Mouse (Mus musculus) ovary, adult 18-20 months (tissue): ENCODE measurements at regions not wholly inside any gene's neighbourhood (a gene's known extent, or its start where the extent isn't known, plus 50 kb on each side); places are given as distances from the start of the nearest gene placed in this dataset.

ENCODE experiments used
- DNase-seq: peaks from one replicate; pipeline ENCODE4 v3.0.0; 2022; ENCODE audit warnings: low spot score, mixed read lengths

DNA sequence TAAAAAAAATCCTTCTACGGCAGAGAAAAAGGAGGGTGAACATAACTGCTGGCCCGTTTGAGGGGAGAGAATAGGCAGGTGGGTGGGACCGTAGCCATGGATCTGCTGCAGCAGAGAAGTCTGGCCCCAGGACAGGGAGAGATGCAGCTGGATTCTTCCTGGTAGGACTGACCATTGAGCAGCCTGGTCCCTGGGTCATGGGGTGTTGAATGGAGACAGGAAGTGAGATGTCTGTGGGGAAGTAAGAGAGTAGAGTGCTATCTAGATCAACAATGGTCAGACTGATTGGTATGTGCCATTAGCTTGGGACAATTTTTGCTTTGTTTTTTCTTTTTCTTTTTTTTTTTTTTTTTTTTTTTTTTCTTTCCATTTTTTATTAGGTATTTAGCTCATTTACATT, 1123.5 kb upstream of the A1bg start:
- no peak for DNase-seq

DNA sequence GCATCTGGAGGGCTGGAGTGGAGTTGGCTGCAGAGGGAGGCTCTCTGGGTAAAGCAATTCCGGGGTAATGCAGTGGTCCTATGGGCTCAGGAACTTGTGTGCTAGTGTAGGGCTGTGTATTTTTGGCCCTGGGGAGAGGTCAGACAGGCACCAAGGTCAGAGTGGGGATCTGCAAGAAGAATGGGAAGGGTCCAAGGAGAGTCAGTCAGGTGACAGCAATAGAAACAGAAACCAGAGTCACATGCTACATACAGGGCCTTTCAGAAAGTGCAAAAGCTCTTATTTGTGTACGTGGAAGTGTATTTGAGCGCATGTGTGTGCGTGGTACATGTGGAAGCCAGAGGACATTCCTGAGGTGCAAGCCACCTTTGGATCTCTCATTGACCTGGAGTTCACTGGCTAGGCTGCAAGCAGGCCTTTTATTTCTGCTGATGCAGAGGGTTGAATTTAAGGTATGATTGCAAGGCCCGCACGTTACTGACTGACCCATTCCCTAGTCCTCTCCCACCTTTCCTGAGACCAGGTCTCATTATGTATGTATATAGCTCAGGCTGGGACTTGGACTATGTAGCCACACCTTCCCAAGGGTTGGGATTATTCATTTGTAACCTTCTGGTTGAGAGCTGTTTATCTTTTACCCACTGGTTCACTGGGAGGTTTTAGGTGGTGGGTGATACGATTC, 1122.0 kb upstream of the A1bg start:
- no peak for DNase-seq

GRCm38 (mm10) chr15:62043617-62044392, 1121.0 kb upstream of the A1bg start:
- peak; percentile 64 for DNase-seq

DNA sequence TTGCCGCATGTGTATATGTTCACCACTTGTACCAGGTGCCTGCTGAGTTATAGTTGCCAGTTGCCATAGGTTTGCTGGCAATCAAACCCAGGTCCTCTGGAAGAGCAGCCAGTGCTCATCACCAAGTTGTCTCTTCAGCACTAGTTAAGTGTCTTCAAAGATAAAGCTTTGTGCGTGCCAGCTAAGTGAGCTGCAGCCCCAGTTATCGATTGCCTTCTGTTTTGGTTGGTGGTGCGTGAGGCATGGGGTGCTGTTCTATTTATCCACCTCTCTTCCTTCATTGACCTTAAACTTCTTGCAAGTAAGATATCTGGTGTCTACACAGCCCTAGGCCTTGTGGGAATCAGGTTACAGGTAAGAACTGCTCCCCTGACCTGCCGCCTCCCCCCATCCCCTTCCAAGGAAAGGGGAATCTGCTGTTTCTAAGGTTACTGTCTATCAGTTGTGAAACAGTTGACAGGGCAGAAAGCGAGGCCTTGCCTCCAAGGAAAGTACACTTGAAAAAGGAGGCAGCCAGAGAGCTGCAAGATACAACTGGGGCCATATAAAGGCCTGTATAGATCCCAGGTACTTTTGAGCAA, 1120.2 kb upstream of the A1bg start:
- no peak for DNase-seq
